Mouse (Mus musculus) kidney, adult 2 months (tissue): ENCODE data around the gene Mthfsd. TPM values are rescaled to one million over a fixed set of nuclear protein-coding genes. Genes with fewer than 3 reads are reported as not detected.
"Not testable (repeated sequence)": the region's sequence is repeated elsewhere in the genome, so short reads cannot be mapped to it uniquely, and the experiment has no call there.

Experiments
- DNase-seq: peaks from one replicate; pipeline ENCODE4 v3.0.0; 2021
- H3K27ac ChIP-seq: fragments of 200-500 bp; 2 replicates; pipeline ENCODE4 v1.5.1; 2012; ENCODE audit warnings: low read depth, low read length, control low read depth, inconsistent platforms; ENCODE audit not compliant: insufficient read depth
- H3K27me3 ChIP-seq: fragments of 200-500 bp; replicated peaks from 2 replicates; pipeline ENCODE4 v1.6.1; 2012; ENCODE audit warnings: mild to moderate bottlenecking, moderate library complexity, low read length, inconsistent platforms; ENCODE audit not compliant: control insufficient read depth, insufficient read depth
- H3K36me3 ChIP-seq: fragments of 200-500 bp; 2 replicates; pipeline ENCODE4 v1.6.1; 2012; ENCODE audit warnings: mild to moderate bottlenecking, moderate library complexity, low read length, inconsistent platforms; ENCODE audit not compliant: control insufficient read depth, insufficient read depth
- H3K4me1 ChIP-seq: fragments of 200-500 bp; 2 replicates; pipeline ENCODE4 v1.6.1; 2011; ENCODE audit warnings: low read length; ENCODE audit not compliant: control insufficient read depth, insufficient read depth
- H3K4me3 ChIP-seq: fragments of 200-500 bp; 2 replicates; pipeline ENCODE4 v1.5.1; 2011; ENCODE audit warnings: mild to moderate bottlenecking, low read depth, low read length, control low read depth; ENCODE audit not compliant: insufficient read depth
- CTCF ChIP-seq: fragments of 200-500 bp; conservative IDR thresholded peaks from 2 replicates; pipeline ENCODE4 v1.5.1; 2011; ENCODE audit warnings: low read depth, mild to moderate bottlenecking, control low read depth, low read length, moderate library complexity, mixed read lengths; ENCODE audit not compliant: insufficient read depth, insufficient read length
- POLR2A ChIP-seq: fragments of 200-500 bp; IDR thresholded peaks from one replicate; pipeline ENCODE4 v1.6.1; 2011; ENCODE audit warnings: low read depth, low read length, control low read depth
- WGBS: fragments of 180-500 bp; shearing (Covaris S2); methylation state at CpG from one replicate; pipeline ENCODE4 v1.1.7; 2018; 5-methylcytosine and 5-hydroxymethylcytosine counted together
- polyA plus RNA-seq: library from polyadenylated mRNA; depleted of rRNA; stranded (reverse); fragments of >200 nt; gene quantifications from 2 replicates; pipeline ENCODE4 v1.2.3, GENCODE M21; 2012; rRNA removed

The Mthfsd gene
- polyA plus RNA-seq = 44.3 and 51.4 TPM in 2 replicates

GRCm38 (mm10) chr8:121107668-121108656, at the start of gene Mthfsd:
Gene Mthfsd, minus strand, starts transcription at chr8:121108392.
- Histone ChIP-seq H3K27me3 (no peaks in the 10 kb centered on the region), H3K36me3 (no peaks in the 10 kb centered on the region), H3K4me1 (no peaks in the 10 kb centered on the region; the same call in 1 of the 2 replicates), H3K4me3 (peak within 1 kb of the TSS; percentile 92), H3K27ac (peak within 1 kb of the TSS; percentile 71)
- DNase-seq = peak; percentile 99
- WGBS = under 1% methylated on average over 75 of the region's 75 CpGs
- TF ChIP-seq CTCF (0 out of 2 replicates have a peak, but pooled peaks have one; percentile 8), POLR2A (peak; percentile 76)

GRCm38 (mm10) chr8:121156990-121157491, 48.8 kb upstream of the Mthfsd start:
- Histone ChIP-seq H3K4me3 (no peak overlapping the region), H3K27ac (no peak overlapping the region), H3K4me1 (no peaks in the 10 kb centered on the region), H3K36me3 (no peaks in the 10 kb centered on the region), H3K27me3 (no peaks in the 10 kb centered on the region)
- DNase-seq = no peak
- WGBS = 91% methylated on average over 7 of the region's 7 CpGs
- TF ChIP-seq CTCF = no peak
- no peak for TF ChIP-seq POLR2A

DNA sequence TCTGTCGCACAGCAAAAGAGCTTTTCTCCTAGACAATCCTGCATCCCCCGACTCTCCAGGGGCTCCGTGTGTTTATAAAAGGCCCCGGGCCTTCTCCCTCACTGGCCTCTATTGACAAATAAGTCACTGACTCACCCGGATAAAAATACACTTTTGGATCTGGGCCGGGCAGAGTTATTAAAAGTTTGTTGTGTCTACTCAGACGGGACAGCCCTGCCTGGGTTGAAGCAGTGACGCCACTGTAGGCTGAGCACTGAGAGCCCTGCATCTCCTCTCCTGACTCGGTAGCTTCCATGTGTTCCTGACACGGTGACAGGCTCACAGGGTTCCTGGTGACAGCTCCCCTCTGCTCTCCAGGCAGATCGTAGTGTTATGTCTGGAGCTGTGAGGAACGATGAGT, 44.2 kb upstream of the Mthfsd start:
- Histone ChIP-seq H3K27ac (no peak overlapping the region), H3K4me1 (no peaks in the 10 kb centered on the region), H3K4me3 (no peak overlapping the region), H3K27me3 (no peaks in the 10 kb centered on the region), H3K36me3 (no peaks in the 10 kb centered on the region)
- 59% methylated on average over 12 of the region's 12 CpGs for WGBS
- TF ChIP-seq POLR2A (no peak), CTCF (no peak)
- peak; percentile 52 for DNase-seq

DNA sequence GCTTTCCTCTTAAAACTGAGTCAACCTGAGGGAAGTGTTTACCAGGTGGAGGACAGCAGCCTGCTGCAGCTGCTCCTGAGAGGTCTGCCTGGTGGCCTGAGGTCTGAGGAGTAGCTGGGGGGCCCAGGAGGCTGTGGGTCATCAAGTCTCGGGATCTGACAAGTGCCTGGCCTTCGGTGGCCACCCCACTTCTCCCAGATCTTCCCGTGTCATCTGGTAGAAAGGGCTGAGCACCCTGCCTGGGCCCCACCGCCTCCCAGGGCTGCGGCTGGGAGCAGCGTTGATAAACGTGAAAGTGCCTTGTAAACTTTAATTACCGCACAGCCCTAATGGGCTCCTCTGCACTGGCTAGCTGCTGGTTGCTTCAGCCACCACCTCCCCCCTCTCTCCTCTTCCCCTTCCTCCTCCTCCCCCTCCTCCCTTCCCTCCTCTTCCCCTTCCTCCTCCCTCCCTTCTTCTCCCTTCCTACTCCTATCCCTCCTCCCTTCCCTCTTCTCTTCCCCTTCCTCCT, 40.4 kb upstream of the Mthfsd start:
- WGBS = 39% methylated on average over 8 of the region's 8 CpGs
- H3K4me3 ChIP-seq = no peak overlapping the region
- H3K4me1 ChIP-seq = no peaks in the 10 kb centered on the region
- H3K27me3 ChIP-seq = no peaks in the 10 kb centered on the region
- no peaks in the 10 kb centered on the region for H3K36me3 ChIP-seq
- H3K27ac ChIP-seq = no peak overlapping the region
- no peak for DNase-seq
- no peak for TF ChIP-seq POLR2A
- TF ChIP-seq CTCF = no peak

DNA sequence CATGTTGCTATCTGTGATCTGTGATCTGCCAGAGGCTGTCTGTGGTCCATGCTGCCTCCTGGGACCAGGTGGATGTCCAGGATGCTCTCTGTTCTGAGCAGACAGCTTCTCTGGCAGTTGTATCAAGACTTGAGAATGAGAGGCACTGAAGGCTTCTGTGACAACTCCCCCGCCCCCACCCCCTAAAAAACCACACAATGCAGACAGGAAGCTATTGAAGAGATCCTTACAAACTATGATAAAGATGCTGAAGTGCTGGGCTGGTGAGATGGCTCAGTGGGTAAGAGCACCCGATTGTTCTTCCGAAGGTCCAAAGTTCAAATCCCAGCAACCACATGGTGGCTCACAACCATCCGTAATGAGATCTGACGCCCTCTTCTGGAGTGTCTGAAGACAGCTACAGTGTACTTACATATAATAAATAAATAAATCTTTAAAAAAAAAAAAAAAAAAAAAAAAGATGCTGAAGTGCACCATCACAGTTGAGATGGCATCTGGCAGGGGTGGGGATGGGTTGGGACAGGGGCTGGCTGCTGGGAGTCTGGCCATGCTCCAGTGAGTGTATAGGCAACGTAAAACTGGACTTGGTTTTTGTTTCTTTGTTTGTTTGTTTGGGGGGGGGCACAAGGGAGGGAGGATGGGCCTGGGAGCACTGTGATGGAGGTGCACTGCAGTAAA, 37.4 kb upstream of the Mthfsd start:
- H3K27me3 ChIP-seq, H3K27ac ChIP-seq, H3K4me1 ChIP-seq, DNase-seq, H3K36me3 ChIP-seq, H3K4me3 ChIP-seq: not testable (repeated sequence)
- 62% methylated on average over 5 of the region's 6 CpGs for WGBS

DNA sequence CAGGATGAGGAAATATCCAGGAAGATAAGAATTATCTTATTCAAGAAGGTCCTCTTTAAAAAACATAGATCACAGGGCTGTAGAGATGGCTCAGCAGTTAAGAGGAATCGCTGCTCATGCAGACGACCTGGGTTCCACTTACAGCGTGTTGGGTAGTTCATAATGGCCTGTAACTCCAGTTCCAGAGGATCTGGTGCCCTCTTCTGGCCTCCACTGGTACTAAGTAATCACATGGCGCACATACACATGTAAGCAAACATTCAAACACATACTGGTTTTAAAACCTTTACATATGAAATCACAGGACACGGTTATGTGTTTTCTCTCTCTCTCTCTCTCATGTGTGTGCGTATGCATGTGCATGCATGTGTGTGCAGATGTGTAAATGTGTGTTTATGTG, 28.7 kb upstream of the Mthfsd start:
- Histone ChIP-seq H3K4me3 (no peak overlapping the region), H3K27me3 (no peaks in the 10 kb centered on the region), H3K27ac (no peak overlapping the region), H3K4me1 (no peaks in the 10 kb centered on the region), H3K36me3 (no peaks in the 10 kb centered on the region)
- no peak for TF ChIP-seq POLR2A
- no peak for TF ChIP-seq CTCF
- 95% methylated on average over 6 of the region's 6 CpGs for WGBS
- no peak for DNase-seq

GRCm38 (mm10) chr8:121134512-121134911, 26.3 kb upstream of the Mthfsd start:
- H3K27ac ChIP-seq = no peak overlapping the region
- no peaks in the 10 kb centered on the region for H3K27me3 ChIP-seq
- WGBS = 75% methylated on average over 11 of the region's 11 CpGs
- H3K36me3 ChIP-seq = no peaks in the 10 kb centered on the region
- H3K4me1 ChIP-seq = no peaks in the 10 kb centered on the region
- no peak for DNase-seq
- TF ChIP-seq CTCF (no peak), POLR2A (no peak)
- no peak overlapping the region for H3K4me3 ChIP-seq
